Mouse (Mus musculus) mammary gland, adult 2 months (tissue): ENCODE measurements around the gene Olfr1462. TPM values are rescaled to one million over a fixed set of nuclear protein-coding genes. Genes with fewer than 3 reads are reported as not detected.

Experiments
- polyA plus RNA-seq: library from polyadenylated mRNA; depleted of rRNA; stranded (reverse); fragments of >200 nt; gene quantifications from 2 replicates; pipeline ENCODE4 v1.2.3, GENCODE M21; 2012; ENCODE audit warnings: low replicate concordance; rRNA removed

Olfr1462 gene
- not detected in 2 replicates for polyA plus RNA-seq

GRCm38 (mm10) chr19:13185434-13185833 lies at the start of gene Olfr1462:
TSS of gene Olfr1462 (plus strand) at chr19:13185734.

GRCm38 (mm10) chr19:13149449-13149848 lies 36.1 kb upstream of the Olfr1462 start, which contains the start of gene Olfr1459:
TSS of gene Olfr1459 (minus strand) at chr19:13149549.

GRCm38 (mm10) chr19:13162700-13163099 lies 22.8 kb upstream of the Olfr1462 start, which contains the start of gene Olfr1461:
TSS of gene Olfr1461 (plus strand) at chr19:13163000.

GRCm38 (mm10) chr19:13231028-13231427 lies 45.5 kb downstream of the Olfr1462 start, which contains the start of gene Olfr1463:
TSS of gene Olfr1463 (plus strand) at chr19:13231328.

Other genes starting within 250 kb of the Olfr1462 start
- not detected in 2 replicates for gene Olfr1450, start 235.5 kb upstream of the Olfr1462 start, polyA plus RNA-seq
- gene Olfr1451, start 190.7 kb upstream of the Olfr1462 start, polyA plus RNA-seq = not detected in 2 replicates
- not detected in 2 replicates for gene Olfr1453, start 157.4 kb upstream of the Olfr1462 start, polyA plus RNA-seq
- not detected in 2 replicates for gene Olfr1454, start 125.1 kb upstream of the Olfr1462 start, polyA plus RNA-seq
- not detected in 2 replicates for gene Olfr1457, start 87.8 kb upstream of the Olfr1462 start, polyA plus RNA-seq
- not detected in 2 replicates for gene Olfr1458, start 79.0 kb upstream of the Olfr1462 start, polyA plus RNA-seq
- not detected in 2 replicates for gene Olfr1459, start 36.2 kb upstream of the Olfr1462 start, polyA plus RNA-seq
- not detected in 2 replicates for gene Olfr1461, start 22.7 kb upstream of the Olfr1462 start, polyA plus RNA-seq
- gene Olfr1463, start 45.6 kb downstream of the Olfr1462 start, polyA plus RNA-seq = not detected in 2 replicates
- gene Olfr1465, start 129.8 kb downstream of the Olfr1462 start, polyA plus RNA-seq = not detected in 2 replicates
- gene Olfr1466, start 153.1 kb downstream of the Olfr1462 start, polyA plus RNA-seq = not detected in 2 replicates
- gene Olfr1467, start 176.5 kb downstream of the Olfr1462 start, polyA plus RNA-seq = not detected in 2 replicates
- not detected in 2 replicates for gene Olfr1469, start 222.1 kb downstream of the Olfr1462 start, polyA plus RNA-seq